Mouse (Mus musculus) thymus, adult 2 months (tissue): ENCODE results near the gene Mapk6. TPM values are rescaled to one million over a fixed set of nuclear protein-coding genes. Genes with fewer than 3 reads are reported as not detected.

Source experiments
- DNase-seq: peaks from one replicate; pipeline ENCODE4 v3.0.0; 2021
- H3K27ac ChIP-seq: fragments of 200-500 bp; 2 replicates; pipeline ENCODE4 v1.5.1; 2012; ENCODE audit warnings: low read length, control low read depth; ENCODE audit not compliant: control insufficient read depth, insufficient read depth
- H3K27me3 ChIP-seq: fragments of 200-500 bp; 2 replicates; pipeline ENCODE4 v1.6.1; 2012; ENCODE audit warnings: mild to moderate bottlenecking, low read length, moderate library complexity, mixed read lengths; ENCODE audit not compliant: control insufficient read depth, insufficient read depth
- H3K36me3 ChIP-seq: fragments of 200-500 bp; 2 replicates; pipeline ENCODE4 v1.6.1; 2012; ENCODE audit warnings: mild to moderate bottlenecking, low read length, moderate library complexity; ENCODE audit not compliant: control insufficient read depth, insufficient read depth
- H3K4me1 ChIP-seq: fragments of 200-500 bp; replicated peaks from 2 replicates; pipeline ENCODE4 v1.6.1; 2012; ENCODE audit warnings: low read length; ENCODE audit not compliant: control insufficient read depth, insufficient read depth
- H3K4me3 ChIP-seq: fragments of 200-500 bp; 2 replicates; pipeline ENCODE4 v1.5.1; 2012; ENCODE audit warnings: mild to moderate bottlenecking, low read length, control low read depth, moderate library complexity; ENCODE audit not compliant: control insufficient read depth, insufficient read depth
- CTCF ChIP-seq: fragments of 200-500 bp; IDR thresholded peaks from 2 replicates; pipeline ENCODE4 v1.5.1; 2012; ENCODE audit warnings: mild to moderate bottlenecking, control low read depth, low read length, moderate library complexity, borderline replicate concordance; ENCODE audit not compliant: control insufficient read depth, poor library complexity, insufficient read depth; ENCODE audit errors: extremely low read depth
- POLR2A ChIP-seq: fragments of 200-500 bp; IDR thresholded peaks from 2 replicates; pipeline ENCODE4 v1.6.1; 2012; ENCODE audit warnings: mild to moderate bottlenecking, low read length, control low read depth, moderate library complexity; ENCODE audit not compliant: control insufficient read depth, poor library complexity, insufficient read depth; ENCODE audit errors: extremely low read depth
- WGBS: fragments of 180-500 bp; shearing (Covaris S2); methylation state at CpG from one replicate; pipeline ENCODE4 v1.1.7; 2018; 5-methylcytosine and 5-hydroxymethylcytosine counted together
- polyA plus RNA-seq: library from polyadenylated mRNA; depleted of rRNA; stranded (reverse); fragments of >200 nt; gene quantifications from 2 replicates; pipeline ENCODE4 v1.2.3, GENCODE M21; 2012

The Mapk6 gene
- polyA plus RNA-seq, 1 experiment = 31.7 TPM

DNA sequence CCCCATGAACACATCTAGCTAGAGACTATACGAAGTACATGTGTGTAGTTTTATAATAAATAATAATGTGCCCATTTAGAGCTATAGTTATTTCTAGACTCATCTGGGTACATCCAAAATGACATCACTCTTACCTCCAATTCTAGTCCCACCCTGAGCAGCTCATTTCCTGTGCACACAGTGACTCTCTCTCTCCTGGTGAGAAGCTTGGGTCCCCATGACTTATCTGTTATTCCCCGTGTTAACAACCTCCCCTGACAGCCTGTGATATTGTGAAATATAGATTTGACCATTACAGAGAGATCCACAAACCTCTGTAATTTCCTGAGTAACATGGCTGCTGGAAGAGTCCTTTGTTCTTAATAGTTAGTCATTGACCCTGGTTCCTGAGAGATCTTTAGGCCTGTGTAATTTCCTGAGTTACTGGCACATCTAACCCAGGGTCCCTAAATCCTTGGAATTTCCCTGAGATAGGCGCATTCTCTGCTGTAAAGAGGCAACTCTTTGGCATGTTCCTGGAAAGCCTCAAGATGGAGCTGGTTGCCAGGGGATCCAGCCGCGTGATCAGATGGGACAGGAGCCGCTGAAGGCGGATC, 16.1 kb upstream of the Mapk6 start:
- WGBS = 85% methylated on average over 7 of the region's 7 CpGs
- TF ChIP-seq POLR2A (no peak), CTCF (no peak)
- Histone ChIP-seq H3K4me3 (no peak overlapping the region), H3K27ac (no peak overlapping the region), H3K36me3 (no peaks in the 10 kb centered on the region), H3K27me3 (no peaks in the 10 kb centered on the region), H3K4me1 (no peaks in the 10 kb centered on the region)
- DNase-seq = no peak

DNA sequence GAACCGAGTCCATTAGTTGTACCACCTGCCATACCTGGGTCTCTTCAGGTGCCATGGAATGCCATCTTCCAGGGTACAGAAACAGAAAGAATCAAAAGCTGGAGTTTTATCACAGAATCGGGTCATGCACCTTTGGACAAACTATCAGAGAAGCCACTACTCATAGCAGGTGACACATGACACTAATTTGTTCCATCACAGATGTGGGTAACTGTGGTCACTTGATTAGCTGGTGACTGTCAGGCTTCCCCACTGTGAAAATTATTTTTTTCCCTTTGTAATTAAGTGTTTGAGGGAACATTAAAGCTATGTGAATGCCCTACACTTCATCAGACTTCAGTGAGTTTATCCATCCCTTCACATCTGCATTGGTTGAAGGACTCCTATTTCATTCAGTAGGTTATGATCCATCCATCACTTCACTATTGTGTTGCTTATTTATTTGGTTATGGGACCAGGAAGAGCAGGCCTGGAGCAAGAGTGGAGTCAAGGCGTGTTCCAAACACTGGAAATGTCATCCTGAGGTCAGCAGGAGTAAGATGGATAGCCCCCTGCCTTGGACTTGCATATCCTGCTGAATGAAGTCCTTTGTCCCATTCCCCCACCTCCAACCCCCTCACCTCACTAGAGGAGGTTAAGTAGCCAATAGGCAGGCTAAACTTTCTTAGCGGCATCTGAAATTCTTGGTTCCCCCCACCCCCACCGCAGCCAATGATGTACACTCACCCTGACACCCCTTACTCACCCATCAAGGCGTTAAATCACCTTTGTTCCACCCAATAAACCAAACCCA, 14.7 kb upstream of the Mapk6 start:
- Histone ChIP-seq H3K27ac (no peak overlapping the region), H3K4me3 (no peak overlapping the region), H3K4me1 (no peaks in the 10 kb centered on the region), H3K36me3 (no peaks in the 10 kb centered on the region), H3K27me3 (no peaks in the 10 kb centered on the region)
- 96% methylated on average over 6 of the region's 6 CpGs for WGBS
- TF ChIP-seq CTCF = no peak
- TF ChIP-seq POLR2A = no peak
- DNase-seq = no peak

GRCm38 (mm10) chr9:75423683-75424082, 13.9 kb upstream of the Mapk6 start:
- H3K4me1 ChIP-seq = no peaks in the 10 kb centered on the region
- no peaks in the 10 kb centered on the region for H3K36me3 ChIP-seq
- no peaks in the 10 kb centered on the region for H3K27me3 ChIP-seq
- TF ChIP-seq POLR2A = no peak
- TF ChIP-seq CTCF = no peak
- 86% methylated on average over 5 of the region's 5 CpGs for WGBS
- no peak overlapping the region for H3K27ac ChIP-seq
- no peak for DNase-seq
- H3K4me3 ChIP-seq = no peak overlapping the region

- Histone ChIP-seq H3K27me3 (no peaks in the 10 kb centered on the region), H3K27ac (no peak overlapping the region), H3K36me3 (no peaks in the 10 kb centered on the region), H3K4me3 (no peak overlapping the region), H3K4me1 (no peaks in the 10 kb centered on the region)
- TF ChIP-seq POLR2A = no peak
- no peak for TF ChIP-seq CTCF
- WGBS = 97% methylated on average over 3 of the region's 3 CpGs
- no peak for DNase-seq
These were observed 12.5 kb upstream of the Mapk6 start for GRCm38 (mm10) chr9:75422251-75422691.

DNA sequence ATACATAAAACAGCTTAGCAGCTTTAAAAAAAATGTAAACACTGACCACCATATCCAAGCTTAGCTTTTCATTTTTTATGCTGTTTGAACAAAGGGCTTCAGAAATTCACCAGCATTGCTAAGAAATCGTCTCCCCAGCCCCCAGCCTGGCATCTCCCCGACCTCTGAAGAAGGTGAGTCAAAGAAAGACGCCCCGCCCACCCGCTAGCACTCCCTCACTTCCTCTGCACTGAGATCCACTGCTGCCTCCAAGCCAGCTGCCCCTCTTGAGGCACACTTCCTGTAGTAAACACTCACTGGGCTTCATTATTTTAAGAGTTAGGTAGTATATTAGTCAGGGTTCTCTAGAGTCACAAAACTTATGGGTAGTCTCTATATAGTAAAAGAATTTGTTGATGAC, 4.4 kb upstream of the Mapk6 start:
- no peaks in the 10 kb centered on the region for H3K36me3 ChIP-seq
- H3K4me3 ChIP-seq = no peak overlapping the region
- H3K4me1 ChIP-seq = peaks cover 25% of the 10 kb centered on the region
- peak overlapping the region; percentile 62 for H3K27ac ChIP-seq
- no peaks in the 10 kb centered on the region for H3K27me3 ChIP-seq
- TF ChIP-seq CTCF = no peak
- peak; percentile 74 for DNase-seq
- WGBS = 2% methylated on average over 5 of the region's 5 CpGs

DNA sequence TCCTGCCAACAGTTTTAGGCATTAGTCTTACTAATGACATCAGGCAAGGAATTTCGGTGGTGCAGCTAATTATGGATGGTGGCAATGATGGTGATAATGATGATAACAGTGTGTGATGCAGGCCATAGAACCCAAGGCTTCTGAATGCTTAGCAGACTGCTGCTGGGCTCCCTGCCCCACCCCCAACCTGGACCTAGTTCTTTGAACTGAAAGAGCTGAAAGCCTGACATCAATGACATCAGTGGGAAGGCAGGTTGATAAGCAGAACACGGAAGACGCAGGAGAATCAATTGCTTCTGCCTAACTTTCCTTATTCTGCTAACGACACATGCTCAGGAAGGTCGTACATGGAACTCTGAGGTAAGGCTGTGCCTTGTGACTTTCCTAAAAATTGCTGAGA, 3.4 kb upstream of the Mapk6 start:
- Histone ChIP-seq H3K36me3 (no peaks in the 10 kb centered on the region), H3K27ac (peak overlapping the region; percentile 77), H3K4me1 (peaks cover 25% of the 10 kb centered on the region), H3K27me3 (no peaks in the 10 kb centered on the region), H3K4me3 (no peak overlapping the region)
- WGBS = 90% methylated on average over 5 of the region's 5 CpGs
- no peak for DNase-seq
- no peak for TF ChIP-seq POLR2A
- TF ChIP-seq CTCF = no peak
